31 mouse cellular contexts compared by ENCODE assay signal in genomic region chr5:11416691-11417090, GRCm38 (mm10). TPM values are rescaled to one million over a fixed set of nuclear protein-coding genes. Genes with fewer than 3 reads are reported as not detected.
"Had no signal": no experiment of that assay in that cellular context is flagged by ENCODE, and none has a peak within 500 bp of the region (broad histone marks: within the 10 kb centered on the region; RNA-seq: fewer than 3 reads in every experiment).

No protein-coding gene starts in this region.

RNA-seq across cellular contexts. Expression of gene Gm8897, which starts 0.5 kb away (rescaled TPM):
- total RNA-seq: common myeloid progenitor, adult 5-6 weeks; forebrain, postnatal 0 days; gastrocnemius, adult 18-20 months; gastrocnemius, adult 2 months; gastrocnemius, adult 8-10 months; gastrocnemius, postnatal 10 days; gastrocnemius, postnatal 14 days; gastrocnemius, postnatal 25 days; gastrocnemius, postnatal 36 days; gastrocnemius, postnatal 4 days; granulocyte monocyte progenitor cell, adult 5-6 weeks; heart, adult 18-20 months; heart, adult 2 months; heart, adult 8-10 months had no signal
- polyA plus RNA-seq: cortical plate, adult 2 months; embryonic facial prominence, embryonic 10.5 days; embryonic facial prominence, embryonic 11.5 days; embryonic facial prominence, embryonic 12.5 days; embryonic facial prominence, embryonic 13.5 days; embryonic facial prominence, embryonic 14.5 days; embryonic facial prominence, embryonic 15.5 days; erythroblast, embryonic 14.5 days; forebrain, embryonic 10.5 days; forebrain, embryonic 11.5 days; forebrain, embryonic 12.5 days; forebrain, embryonic 13.5 days; forebrain, embryonic 14.5 days; forebrain, embryonic 15.5 days; forebrain, embryonic 16.5 days; forebrain, postnatal 0 days; frontal cortex, adult 2 months; gonadal fat pad, adult 2 months; heart, adult 2 months had no signal
